ENCODE assay signal across 23 mouse cellular contexts in the genomic region with DNA sequence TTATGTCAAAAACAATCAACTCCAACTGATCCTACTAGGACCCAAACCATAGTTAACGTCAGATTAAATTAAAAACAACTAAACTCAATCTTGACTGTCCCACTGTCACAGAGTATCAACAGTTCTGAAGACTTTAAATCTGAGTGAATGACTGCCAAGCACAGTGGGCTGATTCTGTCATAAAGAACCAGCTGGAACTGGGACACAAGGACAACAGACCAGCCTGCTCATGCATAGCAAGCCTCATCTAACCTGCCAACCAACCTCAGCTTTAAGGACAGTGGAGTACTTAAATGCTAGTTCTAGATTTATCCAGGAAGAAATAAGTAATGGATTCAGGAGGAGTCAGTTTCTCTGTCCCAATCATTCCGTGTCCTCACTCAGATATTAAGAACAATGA. TPM values are rescaled to one million over a fixed set of nuclear protein-coding genes. Genes with fewer than 3 reads are reported as not detected.
A peak's percentile ranks its signal among the peaks of the same experiment; 100 is the strongest.
DNase-seq lines count a peak whose midpoint lies in the region; ATAC-seq and TF ChIP-seq lines count a peak whose summit lies in the region.
"Had no signal": no experiment of that assay in that cellular context is flagged by ENCODE, and none has a peak within 500 bp of the region (broad histone marks: within the 10 kb centered on the region; RNA-seq: fewer than 3 reads in every experiment).

No protein-coding gene starts in this region.

- no peaks in the 10 kb centered on the region for H3K9me3 ChIP-seq in liver, embryonic 14.5 days (ENCODE audit: control insufficient read depth, low read length)
- no peaks in the 10 kb centered on the region for H3K9me3 ChIP-seq in liver, postnatal 0 days (ENCODE audit: low read length)
- H3K9me3 ChIP-seq: forebrain, embryonic 10.5 days; forebrain, embryonic 13.5 days; heart, embryonic 10.5 days; heart, embryonic 13.5 days had no signal

- peaks cover 35 to 39% of the 10 kb centered on the region in 2 experiments for H3K4me1 ChIP-seq in liver, embryonic 14.5 days (replicated peaks; ENCODE audit: control insufficient read depth in 2 of 2, insufficient read depth in 2 of 2, low read length in 1 of 2)
- H3K4me1 ChIP-seq in liver, postnatal 0 days (ENCODE audit: insufficient read depth) = peaks cover 17% of the 10 kb centered on the region
- H3K4me1 ChIP-seq: forebrain, embryonic 10.5 days; forebrain, embryonic 13.5 days had no signal

- TF ChIP-seq CTCF in layer of hippocampus, adult 2 months (conservative IDR thresholded peaks at IDR 0.05) = no peak
- no peak for TF ChIP-seq CTCF in liver, embryonic 14.5 days (IDR thresholded peaks at IDR 0.05; ENCODE audit: low read depth)
- no peak for TF ChIP-seq CTCF in liver, postnatal 0 days (IDR thresholded peaks at IDR 0.05; ENCODE audit: low read depth)

- no peaks in the 10 kb centered on the region for H3K27me3 ChIP-seq in liver, embryonic 14.5 days (ENCODE audit: control insufficient read depth, insufficient read depth, low read length)
- no peaks in the 10 kb centered on the region for H3K27me3 ChIP-seq in liver, postnatal 0 days (ENCODE audit: insufficient read depth, low read length)
- H3K27me3 ChIP-seq: forebrain, embryonic 13.5 days; heart, embryonic 13.5 days had no signal

- no peak overlapping the region for H3K9ac ChIP-seq in liver, embryonic 14.5 days (replicated peaks)
- H3K9ac ChIP-seq in liver, postnatal 0 days (replicated peaks) = no peak overlapping the region
- H3K9ac ChIP-seq: forebrain, embryonic 13.5 days; heart, embryonic 13.5 days; hindbrain, embryonic 14.5 days had no signal

- DNase-seq in frontal cortex, postnatal 14 days (ENCODE audit: low spot score in 2 of 2) = no peak
- DNase-seq in layer of hippocampus, adult 2 months (ENCODE audit: low spot score in 2 of 2) = no peak
- DNase-seq in layer of hippocampus, postnatal 10 days (ENCODE audit: low spot score in 2 of 2) = no peak
- no peak for DNase-seq in liver, embryonic 14.5 days (ENCODE audit: low read depth in 3 of 3, low spot score in 3 of 3)
- DNase-seq in liver, postnatal 0 days = no peak
- DNase-seq: adrenal gland, adult 8-10 months; adrenal gland, postnatal 25 days; cerebellum, adult 18-20 months; cerebellum, postnatal 14 days; gastrocnemius, postnatal 10 days; gastrocnemius, postnatal 36 days; heart, adult 2 months; heart, postnatal 14 days; heart, postnatal 4 days had no signal

- no peak overlapping the region for H3K4me3 ChIP-seq in layer of hippocampus, adult 2 months
- H3K4me3 ChIP-seq in liver, embryonic 14.5 days (ENCODE audit: insufficient read depth in 1 of 2, low read depth in 2 of 2, low read length in 2 of 2) = no peak overlapping the region
- H3K4me3 ChIP-seq in liver, postnatal 0 days (ENCODE audit: low read depth, low read length) = no peak overlapping the region
- H3K4me3 ChIP-seq: forebrain, embryonic 10.5 days; forebrain, embryonic 13.5 days; heart, adult 2 months; heart, embryonic 10.5 days; heart, embryonic 13.5 days had no signal

- WGBS in liver, embryonic 14.5 days (ENCODE audit: insufficient replicate concordance) = 87% methylated on average over 2 of the region's 2 CpGs
- 91% methylated on average over 2 of the region's 2 CpGs for WGBS in liver, postnatal 0 days (ENCODE audit: insufficient replicate concordance)

- H3K27ac ChIP-seq in layer of hippocampus, adult 2 months = peak overlapping the region; percentile 66
- peak overlapping the region; percentile 19 for H3K27ac ChIP-seq in liver, embryonic 14.5 days
- no peak overlapping the region for H3K27ac ChIP-seq in liver, postnatal 0 days (ENCODE audit: low read depth)
- H3K27ac ChIP-seq: forebrain, embryonic 10.5 days; forebrain, embryonic 13.5 days; heart, adult 2 months; heart, embryonic 10.5 days; heart, embryonic 13.5 days; hindbrain, embryonic 14.5 days; hindbrain, postnatal 0 days had no signal

- ATAC-seq in frontal cortex, adult (ENCODE audit: low TSS enrichment) = peak; percentile 54; the same call in 1 of the 2 replicates
- ATAC-seq in liver, embryonic 14.5 days (ENCODE audit: insufficient read depth) = no peak
- no peak for ATAC-seq in liver, postnatal 0 days
- ATAC-seq: activated CD4-positive, CD25-positive, alpha-beta regulatory T cell, adult 4 months; forebrain, embryonic 13.5 days; forebrain, embryonic 16.5 days; hindbrain, postnatal 0 days had no signal

- TF ChIP-seq EP300 in liver, embryonic 14.5 days (IDR thresholded peaks at IDR 0.05; ENCODE audit: low read depth) = no peak
- no peak for TF ChIP-seq EP300 in liver, postnatal 0 days (IDR thresholded peaks at IDR 0.05; ENCODE audit: low read depth)

- H3K36me3 ChIP-seq in liver, embryonic 14.5 days (replicated peaks; ENCODE audit: control insufficient read depth, insufficient read depth, low read depth) = peaks cover 3% of the 10 kb centered on the region
- H3K36me3 ChIP-seq in liver, postnatal 0 days (replicated peaks; ENCODE audit: insufficient read depth, low read length) = no peaks in the 10 kb centered on the region
- H3K36me3 ChIP-seq: forebrain, embryonic 10.5 days had no signal

- H3K4me2 ChIP-seq in liver, embryonic 14.5 days (ENCODE audit: low read depth) = no peak overlapping the region
- no peak overlapping the region for H3K4me2 ChIP-seq in liver, postnatal 0 days (ENCODE audit: low read depth, low read length)
- H3K4me2 ChIP-seq: forebrain, embryonic 13.5 days; heart, embryonic 13.5 days; hindbrain, embryonic 14.5 days had no signal

RNA-seq across cellular contexts. Expression of gene Ndrg3, which starts 34.8 kb away (rescaled TPM):
- 100 to 1,000 TPM; 416 to 430 TPM for total RNA-seq in layer of hippocampus, adult 2 months (2021)
- total RNA-seq in layer of hippocampus, postnatal 10 days (2021) = 100 to 1,000 TPM; 360 to 416 TPM
- 30.3 and 31.7 TPM in 2 replicates for polyA plus RNA-seq in liver, embryonic 14.5 days (2012; rRNA removed)
- 29.2 and 34.8 TPM in 2 replicates for polyA plus RNA-seq in liver, embryonic 14.5 days (2014; fragmentation: Nextera tagmentation; extraction: Ambion mirVana)
- 10.0 and 11.3 TPM in 2 replicates for polyA plus RNA-seq in liver, postnatal 0 days (2015; fragmentation: Nextera tagmentation; extraction: Ambion mirVana)

RNA-seq across cellular contexts. Expression of gene Dsn1, which starts 49.9 kb away (rescaled TPM):
- total RNA-seq in layer of hippocampus, adult 2 months (2021) = 1 to 10 TPM; 2.8 to 3.7 TPM
- 1 to 10 TPM; 5.2 to 8.3 TPM for total RNA-seq in layer of hippocampus, postnatal 10 days (2021)
- polyA plus RNA-seq in liver, embryonic 14.5 days (2012; rRNA removed) = 11.2 and 19.2 TPM in 2 replicates
- polyA plus RNA-seq in liver, embryonic 14.5 days (2014; fragmentation: Nextera tagmentation; extraction: Ambion mirVana) = 30.2 and 30.6 TPM in 2 replicates
- polyA plus RNA-seq in liver, postnatal 0 days (2015; fragmentation: Nextera tagmentation; extraction: Ambion mirVana) = 12.4 and 14.0 TPM in 2 replicates
